8 mouse cellular contexts compared by ENCODE assay signal in genomic region chr13:31877061-31877460, GRCm38 (mm10).
A peak's percentile ranks its signal among the peaks of the same experiment; 100 is the strongest.
DNase-seq lines count a peak whose midpoint lies in the region; ATAC-seq and TF ChIP-seq lines count a peak whose summit lies in the region.

No protein-coding gene starts in this region.

- peak; percentile 32 for DNase-seq in 3T3-L1 (ENCODE audit: low read depth, low spot score)
- DNase-seq in brain, embryonic 14.5 days (ENCODE audit: low read depth): peak; percentile 13
- DNase-seq in heart, postnatal 10 days: peak; percentile 61 to 63
- DNase-seq in frontal cortex, postnatal 14 days (ENCODE audit: low spot score in 2 of 2): no peak
- no peak for DNase-seq in cerebellum, postnatal 36 days

- H3K9ac ChIP-seq in limb, embryonic 12.5 days (replicated peaks): no peak overlapping the region
- H3K9ac ChIP-seq in midbrain, embryonic 16.5 days (ENCODE audit: low read depth, low read length): no peak overlapping the region

- H3K27me3 ChIP-seq in limb, embryonic 12.5 days: peaks cover 6% of the 10 kb centered on the region; the same call in 1 of the 2 replicates
- H3K27me3 ChIP-seq in midbrain, embryonic 16.5 days (ENCODE audit: control insufficient read depth, insufficient read depth, low read depth, low read length): no peaks in the 10 kb centered on the region

- no peak for TF ChIP-seq POLR2A in brain, embryonic 14.5 days (IDR thresholded peaks at IDR 0.05; ENCODE audit: borderline replicate concordance, extremely low read depth, insufficient read depth, insufficient read length, poor library complexity, severe bottlenecking)

- H3K9me3 ChIP-seq in limb, embryonic 12.5 days: no peaks in the 10 kb centered on the region
- H3K9me3 ChIP-seq in midbrain, embryonic 16.5 days (replicated peaks; ENCODE audit: control insufficient read depth, low read length, poor library complexity, severe bottlenecking): no peaks in the 10 kb centered on the region

- H3K4me3 ChIP-seq in limb, embryonic 12.5 days (replicated peaks): no peak overlapping the region
- no peak overlapping the region for H3K4me3 ChIP-seq in midbrain, embryonic 16.5 days (ENCODE audit: low read depth, low read length)

- intact Hi-C loops in heart, postnatal 10 days (cut with DNase I): no loop called here

- no peak for TF ChIP-seq CTCF in brain, embryonic 14.5 days (IDR thresholded peaks at IDR 0.05; ENCODE audit: borderline replicate concordance, extremely low read depth, insufficient read depth, insufficient read length)

- ATAC-seq in limb, embryonic 12.5 days (ENCODE audit: insufficient number of reproducible peaks, insufficient read depth, low FRiP score, low TSS enrichment, low read depth): 0 out of 2 replicates have a peak, but pooled peaks have one; percentile 15
- no peak for ATAC-seq in midbrain, embryonic 16.5 days
- ATAC-seq in cerebellum, adult (ENCODE audit: insufficient number of reproducible peaks, low FRiP score, low TSS enrichment): no peak

- H3K4me2 ChIP-seq in limb, embryonic 12.5 days: no peak overlapping the region
- no peak overlapping the region for H3K4me2 ChIP-seq in midbrain, embryonic 16.5 days (ENCODE audit: low read length)

- H3K36me3 ChIP-seq in limb, embryonic 12.5 days: no peaks in the 10 kb centered on the region
- H3K36me3 ChIP-seq in midbrain, embryonic 16.5 days (ENCODE audit: control insufficient read depth, insufficient read depth, low read length): no peaks in the 10 kb centered on the region

- 0 out of 2 replicates have a peak overlapping the region, but pooled peaks have one; percentile 19 for H3K27ac ChIP-seq in limb, embryonic 12.5 days
- H3K27ac ChIP-seq in midbrain, embryonic 16.5 days (ENCODE audit: low read length): no peak overlapping the region

- peaks cover 8% of the 10 kb centered on the region for H3K4me1 ChIP-seq in limb, embryonic 12.5 days (replicated peaks)
- no peaks in the 10 kb centered on the region for H3K4me1 ChIP-seq in midbrain, embryonic 16.5 days (ENCODE audit: control insufficient read depth, insufficient read depth, low read length)

- WGBS in limb, embryonic 12.5 days: 38% methylated on average over 4 of the region's 4 CpGs
- WGBS in midbrain, embryonic 16.5 days: 81% methylated on average over 4 of the region's 4 CpGs

Comparison
In these comparisons a context has a peak if more than half of its experiments do, and no peak if none do; other contexts are left out.
1. DNase-seq: peak in 3T3-L1 (single experiment), brain, embryonic 14.5 days (single experiment) and heart, postnatal 10 days (2 of 2); none in frontal cortex, postnatal 14 days (0 of 2) and cerebellum, postnatal 36 days (0 of 2).